Mouse (Mus musculus): ENCODE data around the gene Pate2.
"Not testable (repeated sequence)": the region's sequence is repeated elsewhere in the genome, so short reads cannot be mapped to it uniquely, and the experiment has no call there.

The Pate2 gene

DNA sequence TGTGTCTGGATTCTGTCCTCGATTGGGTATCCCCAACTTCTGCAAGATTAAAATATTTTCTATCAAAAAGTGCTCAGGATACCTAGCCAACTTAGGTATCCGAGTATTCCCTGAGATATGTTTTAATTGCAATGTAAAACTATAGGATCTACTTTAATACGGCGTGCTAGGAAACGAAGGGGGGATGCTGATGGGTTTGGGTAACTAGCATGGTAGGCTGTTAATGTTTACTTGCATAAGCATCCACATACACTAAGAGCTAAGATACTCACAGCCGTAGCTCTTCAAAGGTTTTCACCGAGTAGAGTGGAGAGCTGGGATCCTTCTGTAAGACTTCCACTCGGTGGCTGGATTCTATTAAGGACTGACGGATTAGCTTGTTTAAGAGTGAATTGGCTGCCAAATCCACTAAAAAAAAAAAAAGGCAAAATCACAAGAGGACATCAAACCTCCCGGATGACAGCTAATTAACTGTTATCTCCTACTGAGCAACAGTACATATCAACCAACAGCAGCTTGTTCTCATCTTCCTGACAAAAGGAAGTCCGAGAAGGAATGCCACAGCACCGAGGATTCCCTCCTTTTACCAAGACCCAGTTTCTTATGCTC is 13.5 kb upstream of the Pate2 start:
- no peak for ATAC-seq (ENCODE audit: low TSS enrichment)

DNA sequence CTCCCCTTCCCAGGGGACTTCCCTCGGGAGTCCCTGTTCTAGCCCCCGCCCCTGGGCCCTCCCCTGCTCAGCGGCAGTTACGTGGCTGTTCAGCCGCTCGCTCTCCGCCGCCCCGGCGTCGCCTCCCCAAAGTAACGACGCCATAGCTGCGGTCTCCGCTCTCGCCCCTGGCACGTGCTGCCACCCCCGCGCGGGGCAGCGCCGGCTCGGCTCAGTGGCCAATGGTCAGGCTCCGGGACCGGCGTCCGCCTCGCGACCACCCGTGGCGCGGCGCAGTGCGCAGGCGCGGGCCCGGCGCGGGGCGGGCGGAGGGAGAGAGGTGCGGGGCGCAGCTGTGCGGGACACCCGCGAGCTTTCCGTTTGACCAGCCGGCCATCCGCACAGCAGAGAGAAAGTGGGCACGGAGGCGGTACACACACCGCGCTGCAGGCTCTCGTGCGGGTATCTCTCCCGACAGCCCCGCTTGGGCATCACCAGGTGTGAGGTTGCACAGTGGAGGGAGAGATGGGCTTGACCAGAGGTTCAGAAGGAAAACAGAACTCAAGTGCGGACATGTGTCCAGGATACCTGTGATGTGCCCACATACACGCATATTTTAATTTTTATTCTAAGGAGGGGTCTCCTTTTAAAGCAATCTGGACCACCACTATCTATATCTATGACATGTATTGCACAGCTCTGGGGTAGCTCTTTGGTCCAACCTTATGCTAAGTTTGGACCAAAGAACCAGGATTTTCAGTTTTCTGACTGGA is 11.7 kb upstream of the Pate2 start, which contains the start of the genes Ddx25 and Pus3:
Ddx25 (minus strand) TSS at position 272 of the 752 bp plus-strand sequence.
Pus3 (plus strand) TSS at position 339 of the 752 bp plus-strand sequence.
- peak; percentile 53 for ATAC-seq (ENCODE audit: low TSS enrichment)

DNA sequence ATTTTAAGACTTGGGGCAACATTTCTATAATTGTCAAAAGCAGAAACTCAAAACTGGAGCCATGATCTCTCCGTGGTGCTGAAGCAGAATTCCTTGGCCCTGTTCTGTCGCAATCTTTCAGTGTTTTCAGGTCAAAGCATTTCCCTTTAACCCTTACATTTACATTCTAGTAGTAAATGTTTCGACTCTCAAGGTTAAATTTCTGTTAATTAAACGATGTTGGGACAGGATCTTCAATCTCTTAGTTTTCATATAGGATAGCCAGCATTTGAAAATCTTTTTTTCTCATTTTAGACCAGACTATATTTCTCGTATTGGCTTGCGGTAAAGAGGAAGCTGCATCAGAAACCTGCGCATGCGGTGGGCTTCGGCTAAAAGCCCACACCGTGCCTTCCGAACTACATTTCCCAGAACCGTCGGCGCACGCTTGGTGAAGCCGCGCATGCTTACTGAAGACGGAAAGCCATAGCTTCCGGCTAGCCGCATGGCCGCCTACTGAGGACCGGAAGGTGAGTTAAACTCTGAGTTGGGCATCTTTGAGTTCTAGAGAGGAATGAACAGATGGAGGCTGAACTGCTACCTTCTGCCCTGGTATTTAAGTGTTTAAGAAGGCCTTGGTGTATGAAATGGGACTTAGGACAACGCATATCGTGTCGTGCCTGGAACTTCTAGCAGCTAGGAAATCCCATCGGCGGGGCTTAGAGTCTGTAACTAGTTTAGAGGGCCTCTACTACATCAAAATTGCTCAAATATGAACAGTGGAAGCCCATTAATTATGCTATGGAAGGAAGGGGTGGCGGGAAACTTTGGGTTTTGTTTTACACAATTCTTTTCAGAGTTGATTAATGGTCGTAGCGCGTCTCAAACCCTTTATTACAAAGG is 10.8 kb upstream of the Pate2 start:
- ATAC-seq (ENCODE audit: low TSS enrichment): peak; percentile 88

DNA sequence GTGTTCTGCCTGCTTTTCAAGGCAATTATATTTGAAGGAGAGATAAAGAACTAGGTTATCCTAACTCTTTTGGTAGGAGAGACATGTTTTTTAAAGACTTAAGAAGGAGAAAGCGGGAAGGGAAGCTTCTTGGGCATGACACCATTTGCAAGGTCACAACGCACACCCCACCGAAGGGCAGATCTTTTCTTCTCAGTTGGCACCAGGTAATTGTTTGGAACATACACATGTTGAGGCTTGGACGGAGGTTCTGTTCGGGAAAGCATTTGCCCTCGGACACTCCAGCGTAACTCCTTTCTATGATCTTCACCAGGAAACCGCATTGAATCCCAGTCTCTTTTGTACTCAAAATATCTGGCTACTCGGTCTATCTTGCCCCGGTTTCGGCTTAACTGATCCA is 9.0 kb upstream of the Pate2 start:
- no peak for ATAC-seq (ENCODE audit: low TSS enrichment)

DNA sequence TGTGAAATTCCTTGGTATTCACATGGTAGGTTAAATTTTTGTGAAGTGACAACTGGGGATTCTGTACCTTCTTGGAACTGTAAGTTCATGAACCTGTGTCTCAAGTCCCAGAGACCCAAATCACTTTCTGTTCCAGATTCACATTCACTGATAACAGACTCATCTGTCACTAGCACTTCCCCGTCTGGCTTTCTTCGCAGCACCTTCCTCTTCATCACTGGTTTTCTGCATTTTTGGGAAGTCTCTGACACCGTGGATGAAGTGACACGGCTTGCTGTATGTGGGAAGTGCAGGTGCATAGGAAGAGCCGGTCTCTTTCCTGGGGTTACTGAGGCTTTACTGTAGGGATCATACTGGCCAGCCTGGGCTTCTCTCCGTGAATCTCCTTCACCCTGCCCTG is 8.5 kb upstream of the Pate2 start:
- no peak for ATAC-seq (ENCODE audit: low TSS enrichment)

DNA sequence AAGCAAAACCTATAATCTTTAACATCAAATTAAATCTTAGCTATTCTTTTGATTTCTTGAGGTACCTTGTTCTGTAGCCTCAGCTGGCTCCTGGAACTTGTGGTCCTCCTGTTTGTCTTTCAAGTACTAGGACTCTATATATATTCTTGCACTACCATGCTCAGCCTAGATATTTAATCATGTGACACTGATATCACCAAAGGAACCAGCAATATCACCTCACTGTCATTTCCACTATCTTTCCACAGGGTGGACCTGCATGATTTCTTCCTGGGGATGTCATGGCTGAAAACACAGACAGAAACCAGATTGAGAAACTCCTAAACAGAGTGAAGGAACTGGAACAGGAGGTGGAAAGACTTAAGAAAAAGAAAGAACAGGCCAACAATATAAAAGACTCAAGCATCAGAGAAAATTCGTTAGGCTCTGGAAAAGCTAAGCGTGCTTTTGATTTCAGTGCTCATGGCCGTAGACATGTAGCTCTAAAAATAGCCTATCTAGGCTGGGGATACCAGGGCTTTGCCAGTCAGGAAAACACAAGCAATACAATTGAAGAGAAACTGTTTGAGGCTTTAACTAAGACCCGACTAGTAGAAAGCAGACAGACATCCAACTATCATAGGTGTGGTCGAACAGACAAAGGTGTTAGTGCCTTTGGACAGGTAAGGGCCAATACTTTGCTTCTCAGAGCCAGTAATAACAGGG is 5.4 kb upstream of the Pate2 start:
- no peak for ATAC-seq (ENCODE audit: low TSS enrichment)

DNA sequence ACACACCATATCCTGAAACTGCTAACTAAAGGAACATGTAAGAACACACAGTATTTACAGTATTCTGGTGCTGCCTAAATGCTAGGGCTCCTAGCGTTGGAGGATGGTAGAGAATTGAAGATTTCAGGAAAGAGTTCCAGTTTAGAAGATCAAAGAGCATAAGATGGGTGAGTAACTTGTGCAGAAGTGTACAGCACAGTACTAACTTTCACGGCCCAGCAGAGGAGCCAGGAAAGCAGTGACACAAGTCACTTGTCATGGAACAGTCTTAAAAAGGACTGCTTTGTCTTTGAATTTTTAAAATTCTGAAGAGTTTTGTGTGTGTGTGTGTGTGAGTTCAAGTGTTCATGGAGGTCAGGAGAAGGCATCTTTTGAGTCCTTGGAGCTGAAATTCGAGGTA is 2.1 kb upstream of the Pate2 start:
- no peak for ATAC-seq (ENCODE audit: low TSS enrichment)

DNA sequence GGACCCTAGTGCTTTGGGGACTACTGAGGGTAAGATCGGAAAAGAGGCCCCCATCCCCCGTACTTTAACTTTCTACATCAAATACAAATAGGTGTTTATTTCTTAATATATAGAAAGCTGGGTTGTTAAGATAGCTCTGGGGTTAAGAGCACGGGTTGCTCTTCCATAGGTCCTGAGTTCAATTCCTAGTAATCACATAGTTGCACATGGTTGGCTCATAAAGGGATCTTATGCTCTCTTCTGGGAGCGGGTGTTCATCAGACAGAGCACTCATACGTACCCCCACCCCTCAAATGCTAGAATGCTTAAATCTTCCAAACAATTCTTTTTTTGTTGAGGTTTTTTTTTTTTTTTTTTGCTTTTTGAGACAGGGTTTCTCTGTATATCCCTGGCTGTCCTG is 579 bp downstream of the Pate2 start:
- ATAC-seq (ENCODE audit: low TSS enrichment): no peak

DNA sequence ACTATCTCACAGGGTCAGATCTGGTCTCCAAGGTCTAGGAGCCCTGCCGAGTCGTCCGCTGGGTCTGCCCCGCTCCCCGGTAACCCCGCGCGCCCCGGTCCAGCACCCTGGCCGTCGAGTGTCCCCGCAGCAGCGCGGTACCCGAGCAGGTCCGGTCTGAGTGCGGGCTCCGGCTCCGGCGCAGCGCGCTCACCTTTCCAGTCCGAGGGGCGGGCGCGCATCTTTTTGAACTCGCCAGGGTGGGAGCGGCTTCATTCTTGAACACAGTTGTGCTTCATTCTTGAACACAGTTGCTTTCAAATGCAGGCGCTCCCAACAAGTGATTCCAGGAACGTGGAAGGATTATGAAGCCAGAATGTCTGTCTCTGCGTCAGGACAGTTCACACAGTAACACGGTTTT is 4.3 kb downstream of the Pate2 start:
- no peak for ATAC-seq (ENCODE audit: low TSS enrichment)

DNA sequence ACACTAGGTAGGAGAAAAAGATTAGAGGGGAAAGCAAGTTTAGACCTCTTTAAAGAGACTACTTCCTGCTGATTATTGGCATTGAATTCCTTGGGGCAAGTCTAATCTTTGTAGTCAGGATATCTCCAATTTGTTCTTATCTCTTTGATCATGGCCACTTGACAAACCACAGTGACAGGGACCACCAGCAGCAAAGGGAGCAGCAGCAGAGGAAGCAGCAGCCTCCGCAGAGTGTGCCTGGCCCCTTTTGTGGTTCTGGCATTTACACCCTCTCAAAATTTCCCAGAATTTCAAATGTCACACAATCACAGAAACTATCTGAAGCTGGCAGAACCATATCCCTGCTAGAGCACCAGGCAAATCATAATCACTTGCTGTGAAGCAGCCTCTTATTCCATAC is 17.6 kb downstream of the Pate2 start:
- no peak for ATAC-seq (ENCODE audit: low TSS enrichment)

DNA sequence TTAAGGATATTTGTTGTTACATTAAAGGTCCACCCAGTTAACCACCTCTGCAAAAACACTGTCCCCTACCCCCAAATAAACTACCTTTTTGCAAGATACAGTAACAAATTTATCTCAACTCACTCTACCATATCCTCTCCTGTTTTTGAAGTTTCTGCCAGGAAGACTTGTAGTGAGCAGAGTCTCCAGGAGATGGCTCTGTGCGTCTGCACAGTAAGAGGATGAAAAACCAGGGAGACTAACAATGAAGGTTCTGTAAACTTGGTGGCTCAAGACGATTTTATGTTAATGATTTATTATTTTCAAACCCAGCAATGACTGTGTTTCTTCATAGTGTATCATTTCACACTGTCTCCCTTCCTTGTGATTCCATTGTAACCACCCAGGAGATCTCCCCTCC is 22.8 kb downstream of the Pate2 start:
- peak; percentile 90 for ATAC-seq (ENCODE audit: low TSS enrichment)

DNA sequence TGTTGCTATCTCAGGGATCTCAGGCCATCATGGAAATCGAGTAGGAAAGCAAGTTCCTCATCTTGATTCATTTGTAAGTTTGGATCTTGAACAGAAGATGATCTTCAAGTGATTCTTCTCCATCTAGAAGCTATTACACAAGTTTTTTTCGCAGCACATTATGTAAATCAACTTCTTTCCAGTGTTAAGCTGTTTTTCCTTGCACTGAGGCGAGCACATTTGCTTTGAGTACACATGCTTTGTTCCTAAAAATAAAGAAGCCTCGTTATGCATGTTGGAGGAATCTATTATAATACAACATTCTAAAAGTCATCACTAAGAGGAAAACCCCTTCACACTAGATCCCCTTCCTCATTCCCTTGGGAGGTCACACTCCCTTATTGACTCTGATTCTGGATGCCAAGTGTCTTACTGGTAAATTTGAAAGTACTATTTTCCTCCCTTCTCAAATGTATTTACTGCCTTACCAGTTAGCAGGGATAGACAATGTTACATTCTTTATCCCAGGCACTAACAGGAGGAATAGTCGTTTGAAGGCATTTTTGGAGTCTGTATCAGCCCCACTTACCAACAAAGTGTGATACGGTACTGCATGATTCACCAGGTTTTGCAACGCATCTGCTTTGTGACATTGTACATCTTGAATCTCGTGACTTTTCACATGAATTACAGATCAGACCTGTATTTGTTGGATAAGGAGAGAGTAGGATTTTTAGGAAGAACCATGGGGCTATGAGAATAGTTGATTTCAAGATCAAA is 37.7 kb downstream of the Pate2 start:
- peak; percentile 97 for ATAC-seq (ENCODE audit: low TSS enrichment)

DNA sequence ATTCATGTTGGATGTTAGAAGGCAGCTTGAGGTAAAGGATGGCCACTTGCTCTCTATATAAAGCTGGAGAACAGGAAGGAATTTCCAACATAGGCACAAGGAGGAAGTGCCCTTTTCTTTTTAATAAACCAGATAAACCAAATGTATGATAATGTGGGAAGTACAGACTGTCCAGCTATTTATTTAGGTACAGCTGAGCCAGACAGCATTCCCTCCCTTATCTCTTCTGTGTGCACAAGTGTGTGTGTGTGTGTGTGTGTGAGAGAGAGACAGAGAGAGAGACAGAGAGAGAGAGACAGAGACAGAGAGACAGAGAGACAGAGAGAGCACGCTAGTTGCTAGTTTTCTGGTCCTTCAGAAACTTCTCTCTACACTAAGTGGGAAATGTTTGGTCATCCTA is 41.8 kb downstream of the Pate2 start, which contains the start of gene Pate4:
Pate4 (minus strand) TSS at position 101 of the 400 bp plus-strand sequence.
- no peak for ATAC-seq (ENCODE audit: low TSS enrichment)

DNA sequence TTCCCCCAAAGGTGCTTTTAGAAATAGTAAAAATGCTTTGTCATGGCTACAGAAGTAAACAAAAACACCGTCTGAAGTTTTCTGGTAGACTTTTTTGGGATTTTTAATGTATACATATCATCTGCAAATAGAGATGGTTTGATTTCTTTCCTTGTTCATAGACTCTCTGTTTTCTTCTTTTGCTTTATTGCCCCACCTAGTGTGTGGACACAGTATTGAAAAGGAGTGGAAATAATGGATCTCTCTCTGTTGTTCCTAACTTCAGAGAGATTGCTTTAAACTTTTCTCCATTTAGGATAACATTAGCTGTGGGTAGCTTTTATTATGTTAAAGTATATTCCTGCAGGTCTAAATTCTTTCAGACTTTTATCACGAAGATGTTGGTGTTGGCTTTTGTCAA is 43.9 kb downstream of the Pate2 start:
- ATAC-seq (ENCODE audit: low TSS enrichment): peak; percentile 72; the same call in 1 of the 2 replicates

DNA sequence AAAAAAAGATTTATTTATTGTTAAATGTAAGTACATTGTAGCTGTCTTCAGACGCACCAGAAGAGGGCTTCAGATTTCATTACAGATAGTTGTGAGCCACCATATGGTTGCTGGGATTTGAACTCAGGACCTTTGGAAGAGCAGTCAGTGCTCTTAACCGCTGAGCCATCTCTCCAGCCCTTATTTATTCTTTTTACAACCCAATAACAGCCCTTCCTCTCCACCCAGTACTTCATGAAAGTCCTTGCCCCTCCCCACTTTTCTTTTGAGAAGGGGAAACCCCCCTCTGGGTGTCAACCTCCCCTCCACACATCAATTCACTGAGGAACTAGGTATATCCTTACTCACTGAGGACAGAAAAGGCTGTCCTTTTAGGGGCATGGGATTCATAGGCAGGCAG is 46.7 kb downstream of the Pate2 start:
- ATAC-seq (ENCODE audit: low TSS enrichment): not testable (repeated sequence)

DNA sequence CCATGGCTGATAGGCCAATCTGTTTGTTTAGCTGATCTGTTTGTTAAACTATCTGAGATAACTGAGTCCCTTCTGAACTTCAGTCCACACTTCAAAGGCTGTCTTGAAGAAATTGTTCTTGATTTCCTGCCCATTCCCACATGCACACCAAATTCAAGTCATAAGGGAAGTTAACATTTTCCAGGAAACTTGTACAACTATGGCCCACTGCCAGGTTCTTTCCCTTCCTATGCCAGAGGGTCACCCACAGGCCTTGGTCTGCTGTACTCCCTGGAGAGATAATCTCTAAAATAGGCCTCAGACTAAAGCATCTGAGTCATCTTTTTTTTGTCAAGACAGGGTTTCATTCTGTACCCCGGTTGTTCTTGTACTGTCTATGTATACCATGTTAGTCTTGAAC is 62.9 kb downstream of the Pate2 start:
- no peak for ATAC-seq (ENCODE audit: low TSS enrichment)

DNA sequence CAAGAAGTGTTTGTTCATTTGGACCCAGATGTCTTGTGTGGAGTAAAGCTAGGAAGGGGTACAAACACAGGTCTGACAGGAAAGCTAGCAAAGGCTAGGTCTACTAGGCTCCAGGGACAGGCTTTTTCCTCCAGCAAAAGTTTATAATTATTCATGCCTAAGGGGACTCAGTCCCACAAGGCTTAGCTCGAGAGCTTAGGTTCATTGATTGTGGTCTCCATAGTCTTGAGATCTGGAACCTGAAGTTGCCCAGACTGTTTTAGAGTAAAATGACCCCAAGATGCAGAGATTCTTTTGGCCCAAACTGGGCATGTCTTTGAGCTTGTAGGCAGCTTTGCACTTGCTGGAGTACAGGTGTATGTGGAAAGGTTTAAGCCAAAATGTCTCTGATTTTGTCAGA is 78.0 kb downstream of the Pate2 start, which contains the start of gene Pate3:
Pate3 (minus strand) TSS at position 101 of the 400 bp plus-strand sequence.
- ATAC-seq (ENCODE audit: low TSS enrichment): no peak

DNA sequence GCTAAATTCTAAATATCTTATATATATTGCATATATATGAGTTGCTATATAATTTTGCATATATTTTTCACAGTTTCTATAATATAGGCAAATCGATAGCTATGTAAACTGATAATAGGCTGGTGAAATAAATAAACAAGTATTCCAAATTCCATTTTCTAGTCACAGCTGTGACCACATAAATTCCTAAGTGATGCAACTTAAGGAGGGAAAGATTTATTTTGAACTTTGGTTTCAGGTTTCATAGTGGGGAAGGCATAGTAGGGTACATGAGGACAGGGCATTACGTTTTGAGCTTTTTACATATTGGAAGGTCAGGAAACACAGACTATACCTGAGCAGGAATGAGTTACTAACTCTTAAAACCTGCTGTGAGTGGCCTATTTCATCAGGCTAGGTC is 103.5 kb downstream of the Pate2 start:
- no peak for ATAC-seq (ENCODE audit: low TSS enrichment)

DNA sequence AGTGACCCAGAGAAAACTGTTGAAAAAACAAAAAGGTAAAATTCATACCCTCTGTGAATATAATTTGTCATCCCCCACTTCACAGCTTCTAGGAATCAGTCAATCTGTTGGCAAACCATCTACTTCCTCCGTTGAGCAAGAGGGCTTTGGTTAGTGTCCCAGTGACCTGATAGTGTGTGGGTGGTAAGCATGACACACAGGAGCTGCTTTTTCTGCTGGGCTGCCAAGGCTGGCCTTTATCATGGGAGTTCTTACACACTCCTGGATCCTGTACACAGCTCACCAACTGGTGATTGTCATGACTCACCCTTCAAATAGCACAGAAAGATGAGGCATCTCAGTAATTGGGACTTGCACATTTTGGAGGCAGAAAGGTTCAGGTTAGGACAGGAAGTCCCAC is 116.9 kb downstream of the Pate2 start, which contains the start of gene Pate1:
Pate1 (minus strand) TSS at position 378 of the 400 bp plus-strand sequence.
- peak; percentile 89 for ATAC-seq (ENCODE audit: low TSS enrichment)

DNA sequence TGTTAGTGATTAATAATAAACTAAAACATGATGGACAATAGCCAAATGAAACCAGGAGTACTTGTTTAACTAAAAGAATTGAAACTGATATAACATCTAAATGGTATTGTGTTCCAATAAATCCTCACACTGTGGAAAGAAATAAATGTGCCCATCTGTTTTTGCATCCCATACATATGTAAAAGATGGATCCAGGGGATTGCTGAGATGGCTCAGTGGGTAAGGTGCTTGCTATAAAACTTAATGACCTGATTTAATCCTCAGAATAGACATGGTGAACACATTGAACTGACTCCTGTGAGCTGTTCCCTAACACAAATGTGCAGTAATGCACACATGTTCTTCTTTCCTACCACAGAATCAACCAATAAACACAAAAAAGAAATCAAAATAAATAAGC is 121.8 kb downstream of the Pate2 start:
- no peak for ATAC-seq (ENCODE audit: low TSS enrichment)

DNA sequence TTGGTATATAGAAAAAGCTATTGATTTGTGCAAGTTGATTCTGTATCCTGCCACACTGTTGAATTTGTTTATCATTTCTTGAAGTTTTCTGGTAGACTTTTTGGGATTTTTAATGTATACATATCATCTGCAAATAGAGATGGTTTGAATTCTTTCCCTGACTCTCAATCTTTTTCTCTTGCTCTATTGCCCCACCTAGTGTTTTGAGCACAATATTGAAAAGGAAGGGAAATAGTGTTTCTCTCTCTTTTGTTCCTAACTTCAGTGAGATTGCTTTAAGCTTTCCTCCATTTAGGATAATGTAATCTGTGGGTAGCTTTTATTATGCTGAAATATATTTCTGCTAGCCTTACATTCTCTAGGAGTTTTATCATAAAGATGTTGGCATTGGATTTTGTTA is 137.2 kb downstream of the Pate2 start:
- peak; percentile 65 for ATAC-seq (ENCODE audit: low TSS enrichment)

Data from frontal cortex, adult (tissue).